Mouse (Mus musculus) embryonic facial prominence, embryonic 11.5 days (tissue): ENCODE measurements around the gene Speer4e. TPM values are rescaled to one million over a fixed set of nuclear protein-coding genes. Genes with fewer than 3 reads are reported as not detected.
"Not testable (repeated sequence)": the region's sequence is repeated elsewhere in the genome, so short reads cannot be mapped to it uniquely, and the experiment has no call there.

ENCODE experiments used
- ATAC-seq: fragments of 200-750 bp; cut with Nextera tagmentation; replicated peaks from 2 replicates; pipeline ENCODE4 v1.8.0; 2017; ENCODE audit warnings: low read depth; ENCODE audit not compliant: insufficient number of reproducible peaks, low FRiP score, low TSS enrichment
- DNase-seq: peaks from one replicate; pipeline ENCODE4 v3.0.0-alpha.2; 2015; ENCODE audit warnings: low spot score
- H3K27ac ChIP-seq: fragments of 300-500 bp; sonication (generic); replicated peaks from 2 replicates; pipeline ENCODE4 v1.5.1; 2014; ENCODE audit warnings: mild to moderate bottlenecking, low read depth, low read length, control low read depth
- H3K27me3 ChIP-seq: fragments of 300-500 bp; sonication (generic); 2 replicates; pipeline ENCODE4 v1.6.1; 2014; ENCODE audit warnings: mild to moderate bottlenecking, low read length, moderate library complexity, mixed read lengths; ENCODE audit not compliant: control insufficient read depth, insufficient read depth
- H3K36me3 ChIP-seq: fragments of 300-500 bp; sonication (generic); replicated peaks from 2 replicates; pipeline ENCODE4 v1.6.1; 2014; ENCODE audit warnings: low read depth, mild to moderate bottlenecking, low read length, moderate library complexity, mixed read lengths; ENCODE audit not compliant: control insufficient read depth, insufficient read depth
- H3K4me1 ChIP-seq: fragments of 300-500 bp; sonication (generic); 2 replicates; pipeline ENCODE4 v1.6.1; 2014; ENCODE audit warnings: low read length, mixed read lengths; ENCODE audit not compliant: control insufficient read depth, insufficient read depth
- H3K4me2 ChIP-seq: fragments of 300-500 bp; sonication (generic); 2 replicates; pipeline ENCODE4 v1.6.1; 2014; ENCODE audit warnings: low read depth, mild to moderate bottlenecking, control low read depth, low read length, moderate library complexity
- H3K4me3 ChIP-seq: fragments of 300-500 bp; sonication (generic); 2 replicates; pipeline ENCODE4 v1.5.1; 2014; ENCODE audit warnings: low read depth, low read length, control low read depth
- H3K9ac ChIP-seq: fragments of 300-500 bp; sonication (generic); replicated peaks from 2 replicates; pipeline ENCODE4 v1.6.1; 2014; ENCODE audit warnings: mild to moderate bottlenecking, control low read depth, low read length
- H3K9me3 ChIP-seq: fragments of 300-500 bp; sonication (generic); replicated peaks from 2 replicates; pipeline ENCODE4 v1.6.1; 2016; ENCODE audit warnings: mild to moderate bottlenecking, low read length, inconsistent platforms, mixed read lengths; ENCODE audit not compliant: control insufficient read depth
- WGBS: fragments of 180-500 bp; shearing (Covaris S2); extraction: QIAGEN DNeasy Blood & Tissue Kit; methylation state at CpG from one replicate; pipeline ENCODE4 v1.1.7; 2014; 5-methylcytosine and 5-hydroxymethylcytosine counted together
- polyA plus RNA-seq: library from polyadenylated mRNA; unstranded; fragments of >200 nt; fragmentation: Nextera tagmentation; extraction: Ambion mirVana; gene quantifications from 2 replicates; pipeline ENCODE4 v1.2.1, GENCODE M21; 2014

Speer4e gene
- polyA plus RNA-seq, 1 experiment from 2014 or later = not detected

GRCm38 (mm10) chr5:14927047-14927446 is 11.2 kb downstream of the Speer4e start:
- H3K4me1 ChIP-seq, H3K27ac ChIP-seq, ATAC-seq, H3K36me3 ChIP-seq, H3K27me3 ChIP-seq, H3K4me3 ChIP-seq, H3K9me3 ChIP-seq, H3K4me2 ChIP-seq, H3K9ac ChIP-seq, DNase-seq: not testable (repeated sequence)
- WGBS = 29% methylated on average over 4 of the region's 4 CpGs

- H3K4me2 ChIP-seq, H3K4me1 ChIP-seq, H3K4me3 ChIP-seq, H3K9ac ChIP-seq, H3K9me3 ChIP-seq, ATAC-seq, H3K27ac ChIP-seq, H3K36me3 ChIP-seq, DNase-seq, H3K27me3 ChIP-seq: not testable (repeated sequence)
- WGBS = 42% methylated on average over 1 of the region's 1 CpGs
Measured at GRCm38 (mm10) chr5:14914799-14915198, 23.4 kb downstream of the Speer4e start, which contains the start of gene Gm9758. TSS of gene Gm9758 (minus strand) at chr5:14914899.

- H3K4me1 ChIP-seq, H3K9me3 ChIP-seq, H3K27ac ChIP-seq, H3K27me3 ChIP-seq, H3K4me2 ChIP-seq, ATAC-seq, H3K9ac ChIP-seq, H3K4me3 ChIP-seq, H3K36me3 ChIP-seq, DNase-seq: not testable (repeated sequence)
- 74% methylated on average over 2 of the region's 3 CpGs for WGBS
Measured at GRCm38 (mm10) chr5:14914361-14914760, 23.9 kb downstream of the Speer4e start.

GRCm38 (mm10) chr5:14903539-14903938 is 34.7 kb downstream of the Speer4e start:
- not testable (repeated sequence) for ATAC-seq, H3K27me3 ChIP-seq, H3K9ac ChIP-seq, H3K27ac ChIP-seq, H3K4me1 ChIP-seq, DNase-seq, H3K9me3 ChIP-seq, H3K4me2 ChIP-seq, H3K4me3 ChIP-seq, H3K36me3 ChIP-seq
- 10% methylated on average over 3 of the region's 3 CpGs for WGBS

- Histone ChIP-seq H3K4me1 (no peaks in the 10 kb centered on the region), H3K4me2 (no peak overlapping the region), H3K27ac (no peak overlapping the region), H3K9ac (no peak overlapping the region), H3K9me3 (no peaks in the 10 kb centered on the region), H3K4me3 (no peak overlapping the region), H3K27me3 (no peaks in the 10 kb centered on the region), H3K36me3 (no peaks in the 10 kb centered on the region)
- ATAC-seq = no peak
- 73% methylated on average over 3 of the region's 3 CpGs for WGBS
- no peak for DNase-seq
Measured at GRCm38 (mm10) chr5:14892242-14892641, 46.0 kb downstream of the Speer4e start.

- WGBS = 81% methylated on average over 2 of the region's 2 CpGs
- DNase-seq, ATAC-seq: not testable (repeated sequence)
Measured at GRCm38 (mm10) chr5:14885291-14885690, 52.9 kb downstream of the Speer4e start.

More at GRCm38 (mm10) chr5:14885291-14885690, 52.9 kb downstream of the Speer4e start:
- not testable (repeated sequence) for H3K9me3 ChIP-seq, H3K27me3 ChIP-seq, H3K36me3 ChIP-seq, H3K4me2 ChIP-seq, H3K4me3 ChIP-seq, H3K4me1 ChIP-seq, H3K9ac ChIP-seq, H3K27ac ChIP-seq

Other genes with a start within 250 kb of the Speer4e start
- gene Gm9758, start 23.5 kb downstream of the Speer4e start, polyA plus RNA-seq = not detected in 2 replicates
- not detected in 2 replicates for gene Gm10354, start 40.5 kb upstream of the Speer4e start, polyA plus RNA-seq
- gene Gm17019, start 94.6 kb upstream of the Speer4e start, polyA plus RNA-seq = not detected in 2 replicates